Mouse (Mus musculus) heart, postnatal 0 days (tissue): ENCODE data around the gene Rnf187.

ENCODE experiments used
- CTCF ChIP-seq: IDR thresholded peaks from 2 replicates; pipeline ENCODE4 v1.5.1; 2016; ENCODE audit warnings: antibody characterized with exemption, control low read depth, low read depth
- EP300 ChIP-seq: IDR thresholded peaks from 2 replicates; pipeline ENCODE4 v1.6.1; 2016; ENCODE audit warnings: antibody characterized with exemption, low read depth

DNA sequence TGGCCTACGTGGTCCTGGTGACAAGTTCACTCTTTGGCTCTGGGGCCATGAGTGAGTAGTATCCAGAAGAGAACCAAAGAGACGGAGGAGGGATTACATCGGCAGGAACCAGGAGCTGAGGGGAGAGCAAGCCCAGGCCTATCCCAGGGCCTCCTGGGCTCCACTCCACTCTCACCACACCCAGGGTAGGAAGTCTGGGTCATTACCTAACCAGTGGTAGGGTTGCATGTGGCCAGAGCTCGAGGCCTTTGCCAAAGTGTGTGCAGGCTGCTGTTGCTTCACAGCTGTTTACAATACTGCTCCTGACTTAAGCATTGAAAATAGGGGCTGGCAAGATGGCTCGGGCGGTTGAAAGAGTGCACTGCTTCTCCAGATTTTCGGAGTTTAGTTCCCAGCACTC lies 40.9 kb upstream of the Rnf187 start:
- no peak for TF ChIP-seq CTCF
- TF ChIP-seq EP300: no peak
